Mouse (Mus musculus): ENCODE results near the gene Zfp385c.
A peak's percentile ranks its signal among the peaks of the same experiment; 100 is the strongest.
"Not testable (repeated sequence)": the region's sequence is repeated elsewhere in the genome, so short reads cannot be mapped to it uniquely, and the experiment has no call there.

The Zfp385c gene

GRCm38 (mm10) chr11:100626701-100627195, 65.5 kb downstream of the Zfp385c start:
- DNase-seq (ENCODE audit: low spot score): no peak

- DNase-seq (ENCODE audit: low spot score): no peak
Measured at GRCm38 (mm10) chr11:100625754-100626700, 66.2 kb downstream of the Zfp385c start.

GRCm38 (mm10) chr11:100623867-100624266, 68.4 kb downstream of the Zfp385c start:
- DNase-seq (ENCODE audit: low spot score): no peak

- peak; percentile 92 for DNase-seq (ENCODE audit: low spot score)
Measured at GRCm38 (mm10) chr11:100622714-100623113, 69.5 kb downstream of the Zfp385c start.

- no peak for DNase-seq (ENCODE audit: low spot score)
Measured at GRCm38 (mm10) chr11:100619982-100620381, 72.3 kb downstream of the Zfp385c start, which contains the start of gene Dnajc7. TSS of gene Dnajc7 (minus strand) at chr11:100620168.

- peak; percentile 91 for DNase-seq (ENCODE audit: low spot score)
Measured at GRCm38 (mm10) chr11:100619485-100619975, 72.7 kb downstream of the Zfp385c start.

- DNase-seq (ENCODE audit: low spot score): peak; percentile 37
Measured at GRCm38 (mm10) chr11:100618761-100619484, 73.3 kb downstream of the Zfp385c start, which contains the start of gene Nkiras2. TSS of gene Nkiras2 (plus strand) at chr11:100619244.

GRCm38 (mm10) chr11:100617480-100617879, 74.8 kb downstream of the Zfp385c start:
- peak; percentile 25 for DNase-seq (ENCODE audit: low spot score)

GRCm38 (mm10) chr11:100616836-100617235, 75.4 kb downstream of the Zfp385c start:
- not testable (repeated sequence) for DNase-seq (ENCODE audit: low spot score)

GRCm38 (mm10) chr11:100616332-100616731, 75.9 kb downstream of the Zfp385c start:
- no peak for DNase-seq (ENCODE audit: low spot score)

GRCm38 (mm10) chr11:100613241-100613640, 79.0 kb downstream of the Zfp385c start:
- DNase-seq (ENCODE audit: low spot score): no peak

GRCm38 (mm10) chr11:100611627-100612026, 80.6 kb downstream of the Zfp385c start:
- DNase-seq (ENCODE audit: low spot score): no peak

- no peak for DNase-seq (ENCODE audit: low spot score)
Measured at GRCm38 (mm10) chr11:100609997-100610680, 82.1 kb downstream of the Zfp385c start.

- DNase-seq (ENCODE audit: low spot score): no peak
Measured at GRCm38 (mm10) chr11:100609355-100609996, 82.8 kb downstream of the Zfp385c start.

- no peak for DNase-seq (ENCODE audit: low spot score)
Measured at GRCm38 (mm10) chr11:100608796-100609195, 83.5 kb downstream of the Zfp385c start.

GRCm38 (mm10) chr11:100607121-100607520, 85.1 kb downstream of the Zfp385c start:
- DNase-seq (ENCODE audit: low spot score): no peak

- DNase-seq (ENCODE audit: low spot score): no peak
Measured at GRCm38 (mm10) chr11:100605451-100605850, 86.8 kb downstream of the Zfp385c start.

- DNase-seq (ENCODE audit: low spot score): no peak
Measured at GRCm38 (mm10) chr11:100604321-100605005, 87.8 kb downstream of the Zfp385c start.

GRCm38 (mm10) chr11:100603813-100604212, 88.4 kb downstream of the Zfp385c start:
- no peak for DNase-seq (ENCODE audit: low spot score)

- DNase-seq (ENCODE audit: low spot score): no peak
Measured at GRCm38 (mm10) chr11:100603155-100603554, 89.1 kb downstream of the Zfp385c start.

- DNase-seq (ENCODE audit: low spot score): no peak
Measured at GRCm38 (mm10) chr11:100601372-100601771, 90.9 kb downstream of the Zfp385c start.

All from ovary, adult 18-20 months (tissue).